Mouse (Mus musculus) urinary bladder, postnatal 25 days (tissue): ENCODE data around the gene Gli2.

Source experiments
- DNase-seq: peaks from one replicate; pipeline ENCODE4 v3.0.0; 2022; ENCODE audit warnings: low spot score

The Gli2 gene

GRCm38 (mm10) chr1:118795415-118796167 is 257.8 kb downstream of the Gli2 start:
- DNase-seq, result no peak

GRCm38 (mm10) chr1:118789871-118790270 is 263.5 kb downstream of the Gli2 start:
- no peak for DNase-seq

- DNase-seq, result no peak
These were observed 264.0 kb downstream of the Gli2 start for GRCm38 (mm10) chr1:118789468-118789867.

- peak; percentile 12 for DNase-seq
These were observed 264.6 kb downstream of the Gli2 start for GRCm38 (mm10) chr1:118788813-118789212.

- DNase-seq, result no peak
These were observed 265.9 kb downstream of the Gli2 start for GRCm38 (mm10) chr1:118787486-118787885.
